Mouse (Mus musculus) T-helper 17 cell (primary cell): ENCODE measurements around the gene Mrps27.

Source experiments
- in situ Hi-C, 2 experiments: fragments of 300-600 bp; cut with MboI, MseI; formaldehyde crosslinking; loops; 1 replicate in 1 of 2; 2 replicates in 1 of 2; pipeline ENCODE4 v1.15.1; 2025; ENCODE audit warnings: high pct_unique_total_duplicates in 2 of 2

Gene Mrps27

GRCm38 (mm10) chr13:99344599-99345575, at the start of gene Mrps27, which contains the start of gene Ptcd2:
Gene Mrps27, plus strand, starts transcription at chr13:99344786.
Gene Ptcd2, minus strand, starts transcription at chr13:99344705.
- in situ Hi-C loops = loop anchor here (5.0 to 25.0 kb wide), 2 partner anchors 483 to 1147 kb away; partner anchors contain the start of gene Gtf2h2 (in 1 of the 2)

GRCm38 (mm10) chr13:99299921-99300320, 44.7 kb upstream of the Mrps27 start:
- in situ Hi-C loops = loop anchor here (5.0 to 25.0 kb wide), 3 partner anchors 53 to 1838 kb away; partner anchors contain the start of gene Gm10260 (in 1 of the 2)

- in situ Hi-C loops = loop anchor here in 1 of 2 experiments (25.0 kb wide), 1 partner anchor 1842 kb away; no protein-coding TSS in a partner anchor
Observed at GRCm38 (mm10) chr13:99303846-99304245, 40.7 kb upstream of the Mrps27 start.

DNA sequence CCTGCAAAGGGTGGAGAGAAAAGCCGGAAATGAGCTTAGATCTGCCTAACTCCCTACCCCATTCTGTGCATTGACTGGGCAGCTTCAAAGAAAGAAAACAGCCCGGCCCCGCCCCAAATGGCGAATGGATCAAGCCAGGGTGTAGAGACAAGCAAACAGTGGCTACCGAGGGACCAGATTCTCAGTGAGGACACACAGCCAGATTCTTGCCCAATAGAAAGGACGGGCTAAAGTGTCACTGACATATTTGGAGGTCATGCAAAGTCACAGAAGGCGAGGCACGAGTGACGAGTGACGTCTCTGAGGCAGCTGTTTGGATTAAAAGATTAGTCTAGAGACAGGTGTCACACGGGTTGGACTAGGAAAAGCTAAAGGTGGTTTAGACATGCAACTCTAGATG, 40.2 kb upstream of the Mrps27 start:
- in situ Hi-C loops = loop anchor here in 1 of 2 experiments (25.0 kb wide), 1 partner anchor 1842 kb away; no protein-coding TSS in a partner anchor

- in situ Hi-C loops = loop anchor here in 1 of 2 experiments (5.0 to 25.0 kb wide), 2 partner anchors 128 to 1843 kb away; no protein-coding TSS in a partner anchor
Observed at GRCm38 (mm10) chr13:99305186-99305585, 39.4 kb upstream of the Mrps27 start.

- in situ Hi-C loops = loop anchor here in 1 of 2 experiments (5.0 to 25.0 kb wide), 2 partner anchors 129 to 1844 kb away; no protein-coding TSS in a partner anchor
Observed at GRCm38 (mm10) chr13:99306164-99306563, 38.4 kb upstream of the Mrps27 start.

DNA sequence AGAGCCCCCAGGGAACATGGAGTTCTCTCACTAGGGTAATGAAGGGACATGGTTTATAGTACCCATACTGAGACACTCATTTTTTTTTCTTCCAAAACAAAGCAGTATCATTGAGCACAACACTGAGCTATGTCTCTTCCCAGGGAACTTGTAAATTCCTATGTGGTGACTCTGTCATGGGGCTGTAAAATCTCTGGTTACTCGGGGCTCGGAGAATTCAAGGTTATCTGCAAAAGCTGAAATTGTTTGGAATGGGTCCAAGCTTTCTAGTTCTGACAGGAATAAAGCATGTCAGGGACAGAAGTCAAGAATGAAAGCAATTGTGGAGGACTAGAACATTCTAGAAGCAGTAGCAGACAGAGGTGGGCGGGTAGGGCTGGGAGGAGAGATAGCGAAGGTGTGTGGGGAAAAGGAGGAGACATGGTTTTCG, 36.6 kb upstream of the Mrps27 start:
- in situ Hi-C loops = loop anchor here in 1 of 2 experiments (5.0 to 25.0 kb wide), 2 partner anchors 131 to 1846 kb away; no protein-coding TSS in a partner anchor

- in situ Hi-C loops = loop anchor here in 1 of 2 experiments (5.0 to 25.0 kb wide), 2 partner anchors 131 to 1846 kb away; no protein-coding TSS in a partner anchor
Observed at GRCm38 (mm10) chr13:99308393-99308792, 36.2 kb upstream of the Mrps27 start.

DNA sequence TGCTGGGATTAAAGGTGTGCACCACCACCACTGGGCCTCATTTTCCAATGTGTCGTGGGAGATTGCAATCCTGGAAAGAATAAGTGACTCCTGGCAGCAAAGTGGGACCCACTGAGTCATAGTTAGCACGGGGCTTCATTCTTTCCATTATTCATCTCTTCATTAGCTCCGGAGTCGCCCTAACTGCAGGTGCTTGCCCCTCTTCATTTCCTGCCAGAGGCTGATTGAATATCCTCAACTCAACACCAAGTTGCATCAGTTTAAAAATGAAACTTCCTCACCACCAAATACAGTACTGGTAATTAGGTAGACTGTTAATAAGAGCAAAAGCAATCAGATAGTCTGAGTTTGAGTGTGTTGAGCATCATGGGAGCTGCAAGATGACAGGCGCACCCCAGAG, 30.5 kb upstream of the Mrps27 start:
- in situ Hi-C loops = loop anchor here in 1 of 2 experiments (25.0 kb wide), 1 partner anchor 1852 kb away; no protein-coding TSS in a partner anchor

GRCm38 (mm10) chr13:99314657-99315181, 29.9 kb upstream of the Mrps27 start:
- in situ Hi-C loops = loop anchor here (5.0 to 25.0 kb wide), 4 partner anchors 157 to 1852 kb away; no protein-coding TSS in a partner anchor

GRCm38 (mm10) chr13:99316366-99316765, 28.2 kb upstream of the Mrps27 start:
- in situ Hi-C loops = loop anchor here (5.0 to 25.0 kb wide), 4 partner anchors 159 to 1854 kb away; no protein-coding TSS in a partner anchor

DNA sequence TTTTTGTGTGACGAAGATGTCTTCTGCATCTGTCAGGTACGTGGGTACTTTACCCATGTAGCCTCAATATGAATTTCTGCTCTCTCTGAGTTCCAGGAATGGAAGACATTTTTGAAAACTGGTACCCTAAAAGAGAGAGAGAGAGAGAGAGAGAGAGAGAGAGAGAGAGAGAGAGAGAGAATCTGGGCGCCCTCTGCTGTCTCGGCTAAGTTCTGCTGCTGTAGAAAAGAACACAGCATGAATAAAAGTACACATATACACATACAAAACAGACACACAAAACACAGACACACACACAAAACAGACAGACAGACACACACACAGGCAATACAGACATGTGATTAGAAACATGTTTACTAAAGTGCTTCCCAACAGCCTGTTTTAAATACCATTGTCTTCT, 27.5 kb upstream of the Mrps27 start:
- in situ Hi-C loops = loop anchor here (5.0 to 25.0 kb wide), 4 partner anchors 160 to 1855 kb away; no protein-coding TSS in a partner anchor

GRCm38 (mm10) chr13:99320453-99320852, 24.1 kb upstream of the Mrps27 start:
- in situ Hi-C loops = loop anchor here in 1 of 2 experiments (25.0 kb wide), 1 partner anchor 1858 kb away; no protein-coding TSS in a partner anchor

- in situ Hi-C loops = loop anchor here in 1 of 2 experiments (25.0 kb wide), 1 partner anchor 1861 kb away; no protein-coding TSS in a partner anchor
Observed at GRCm38 (mm10) chr13:99322915-99323314, 21.7 kb upstream of the Mrps27 start.

DNA sequence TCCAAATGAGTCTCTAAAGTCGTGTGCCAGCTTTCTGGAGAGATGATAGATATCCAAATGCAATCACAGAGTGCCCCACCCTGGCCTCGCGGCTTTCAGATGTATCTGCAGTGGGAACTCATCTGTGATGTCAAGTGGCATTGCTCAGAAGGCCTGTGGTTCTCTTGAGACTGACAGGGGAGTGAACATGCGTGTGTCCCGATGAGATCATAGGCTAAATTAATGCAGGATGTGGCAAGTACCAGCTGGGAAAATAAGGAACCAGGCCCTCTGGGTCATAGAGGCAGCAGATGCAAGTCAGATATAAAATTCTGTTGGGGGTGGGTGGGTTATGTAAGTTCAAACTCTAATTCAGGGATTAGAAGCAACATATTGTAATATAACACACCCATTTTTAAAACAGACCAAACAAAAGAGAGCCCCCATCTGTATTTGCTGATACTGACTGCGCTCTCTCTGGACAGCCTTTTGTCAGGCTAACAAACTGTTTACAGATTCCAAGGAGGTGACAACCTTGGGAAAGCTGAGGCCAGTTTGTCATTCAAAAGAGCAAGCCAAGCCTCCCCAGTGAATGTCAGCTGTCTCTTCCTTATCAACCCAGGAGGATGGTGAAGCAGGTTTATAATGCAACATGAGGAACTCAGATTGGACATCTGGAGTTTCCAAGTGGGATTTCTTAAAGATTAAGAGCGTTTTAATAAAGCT, 20.8 kb upstream of the Mrps27 start:
- in situ Hi-C loops = loop anchor here in 1 of 2 experiments (25.0 kb wide), 1 partner anchor 1861 kb away; no protein-coding TSS in a partner anchor

DNA sequence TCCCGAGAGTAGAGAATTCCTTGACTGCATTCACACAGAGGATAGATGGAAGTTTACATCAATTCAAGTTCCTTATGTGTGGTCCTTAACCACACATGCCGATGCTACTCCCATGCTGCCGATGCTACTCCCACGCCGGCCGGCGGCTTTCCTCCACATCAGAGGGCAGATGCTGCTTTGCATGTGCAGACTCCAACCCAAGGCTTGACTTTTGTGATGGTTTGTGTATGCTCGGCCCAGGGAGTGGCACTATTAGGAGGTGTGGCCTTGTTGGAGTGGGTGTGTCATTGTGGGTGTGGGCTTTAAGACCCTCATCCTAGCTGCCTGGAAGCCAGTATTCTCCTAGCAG, 20.3 kb upstream of the Mrps27 start:
- in situ Hi-C loops = loop anchor here in 1 of 2 experiments (25.0 kb wide), 1 partner anchor 1862 kb away; no protein-coding TSS in a partner anchor

DNA sequence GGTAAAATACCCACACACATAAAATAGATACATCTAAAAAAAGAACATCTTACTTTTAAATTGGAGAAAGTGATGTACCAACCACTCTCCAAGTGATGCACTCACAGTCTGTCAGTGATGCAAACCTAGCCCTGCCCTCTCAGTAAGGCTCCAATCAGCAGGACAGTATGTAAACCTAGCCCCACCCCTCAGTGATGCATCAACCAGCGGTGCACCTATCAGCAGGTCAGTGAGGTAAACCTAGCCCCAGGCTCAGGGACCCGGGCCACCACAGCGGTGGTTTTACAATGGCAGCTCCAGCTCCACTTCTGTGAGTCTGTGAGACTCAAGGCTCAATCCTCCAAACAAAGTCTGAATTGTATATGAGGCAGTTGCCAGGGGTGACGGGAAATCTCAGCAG, 13.3 kb upstream of the Mrps27 start:
- in situ Hi-C loops = loop anchor here (25.0 kb wide), 1 partner anchor 469 kb away; no protein-coding TSS in a partner anchor

DNA sequence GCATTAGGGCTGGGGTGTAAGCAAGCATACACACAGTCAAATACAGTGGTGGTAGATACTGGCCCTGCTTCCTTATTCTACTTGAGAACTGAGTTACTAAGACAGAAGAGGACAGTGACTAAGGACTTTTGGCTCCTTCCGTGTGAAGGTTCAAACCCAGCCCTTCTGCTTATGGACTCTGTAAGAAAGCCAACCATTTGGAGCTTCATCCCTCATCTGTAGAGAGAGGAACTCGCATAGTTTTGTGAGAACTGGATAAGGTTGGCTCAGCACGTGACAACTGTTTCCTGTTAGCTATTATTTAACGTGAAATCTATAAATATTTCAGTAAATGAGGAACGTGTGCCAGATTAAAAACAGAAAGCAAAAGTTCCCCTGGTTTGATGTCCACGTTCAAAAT, 7.1 kb upstream of the Mrps27 start:
- in situ Hi-C loops = loop anchor here (25.0 kb wide), 1 partner anchor 475 kb away; no protein-coding TSS in a partner anchor

DNA sequence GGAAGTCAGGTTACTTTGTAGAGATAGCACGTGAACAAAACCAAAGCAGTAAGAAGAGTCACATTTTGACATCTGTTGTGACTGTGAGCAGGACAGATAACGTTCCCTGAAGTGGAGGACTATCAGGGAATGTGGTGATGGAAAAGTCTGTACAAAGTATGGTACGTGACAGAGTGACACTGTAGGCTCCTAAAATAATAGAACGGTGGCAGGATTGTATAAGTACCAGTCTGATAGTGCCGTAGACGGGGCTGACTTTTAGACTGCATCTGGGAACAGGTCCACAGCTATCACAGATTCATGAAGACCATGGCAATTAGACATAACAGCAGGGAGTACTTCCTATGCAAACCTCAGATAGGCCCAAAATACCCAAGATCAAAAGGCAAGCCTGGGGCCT, 3.1 kb upstream of the Mrps27 start:
- in situ Hi-C loops = loop anchor here (5.0 to 25.0 kb wide), 2 partner anchors 479 to 1151 kb away; partner anchors contain the start of gene Gtf2h2 (in 1 of the 2)
